In genomic region chr3:54993761-54994160, GRCm38 (mm10) we compare ENCODE assay signal across 10 mouse cellular contexts.
"Had no signal": no experiment of that assay in that cellular context is flagged by ENCODE, and none has a peak within 500 bp of the region (broad histone marks: within the 10 kb centered on the region; RNA-seq: fewer than 3 reads in every experiment).

No protein-coding gene starts in this region.

- ATAC-seq: midbrain, embryonic 16.5 days had no signal

- DNase-seq: lung, adult 18-20 months; lung, embryonic 14.5 days; lung, postnatal 10 days; lung, postnatal 4 days; midbrain, embryonic 14.5 days; right cerebral cortex, postnatal 14 days; thymus, adult 18-20 months; thymus, postnatal 14 days; thymus, postnatal 36 days had no signal
